Mouse (Mus musculus): ENCODE results near the gene Vmn2r117. TPM values are rescaled to one million over a fixed set of nuclear protein-coding genes. Genes with fewer than 3 reads are reported as not detected.
A peak's percentile ranks its signal among the peaks of the same experiment; 100 is the strongest.
"Not testable (repeated sequence)": the region's sequence is repeated elsewhere in the genome, so short reads cannot be mapped to it uniquely, and the experiment has no call there.

The Vmn2r117 gene
- polyA plus RNA-seq (2014; fragmentation: Nextera tagmentation; extraction: Ambion mirVana) = not detected in 2 replicates

GRCm38 (mm10) chr17:23479599-23479998, at the start of gene Vmn2r117:
Gene Vmn2r117 (minus strand): TSS chr17:23479699.
- H3K4me1 ChIP-seq (ENCODE audit: control insufficient read depth, insufficient read depth, low read length) = not testable (repeated sequence)

GRCm38 (mm10) chr17:23522941-23523732, 43.6 kb upstream of the Vmn2r117 start:
- WGBS = 62% methylated on average over 30 of the region's 30 CpGs
- H3K4me1 ChIP-seq (ENCODE audit: control insufficient read depth, insufficient read depth, low read length) = not testable (repeated sequence)

More at GRCm38 (mm10) chr17:23479599-23479998, at the start of gene Vmn2r117:
- H3K4me3 ChIP-seq (ENCODE audit: low read depth, low read length); H3K27ac ChIP-seq (ENCODE audit: low read length); H3K36me3 ChIP-seq (ENCODE audit: control insufficient read depth, insufficient read depth, low read length); H3K4me2 ChIP-seq (replicated peaks; ENCODE audit: low read depth, low read length); ATAC-seq (ENCODE audit: insufficient number of reproducible peaks, insufficient read depth, low FRiP score, low read depth); H3K27me3 ChIP-seq (ENCODE audit: control insufficient read depth, insufficient read depth, low read length); H3K9me3 ChIP-seq (ENCODE audit: control insufficient read depth, low read depth, low read length); H3K9ac ChIP-seq (replicated peaks; ENCODE audit: low read depth, low read length): not testable (repeated sequence)
- 42% methylated on average over 1 of the region's 1 CpGs for WGBS

GRCm38 (mm10) chr17:23518701-23519423, 39.4 kb upstream of the Vmn2r117 start:
- no peaks in the 10 kb centered on the region for H3K4me1 ChIP-seq (ENCODE audit: control insufficient read depth, insufficient read depth, low read length)
- no peak overlapping the region for H3K27ac ChIP-seq (ENCODE audit: low read length)
- H3K9ac ChIP-seq (replicated peaks; ENCODE audit: low read depth, low read length) = no peak overlapping the region
- ATAC-seq (ENCODE audit: insufficient number of reproducible peaks, insufficient read depth, low FRiP score, low read depth) = peak; percentile 63; the same call in 1 of the 2 replicates
- WGBS = 71% methylated on average over 2 of the region's 2 CpGs
- H3K27me3 ChIP-seq (ENCODE audit: control insufficient read depth, insufficient read depth, low read length) = no peaks in the 10 kb centered on the region
- H3K9me3 ChIP-seq (ENCODE audit: control insufficient read depth, low read depth, low read length) = no peaks in the 10 kb centered on the region
- H3K36me3 ChIP-seq (ENCODE audit: control insufficient read depth, insufficient read depth, low read length) = no peaks in the 10 kb centered on the region
- no peak overlapping the region for H3K4me2 ChIP-seq (replicated peaks; ENCODE audit: low read depth, low read length)
- no peak overlapping the region for H3K4me3 ChIP-seq (ENCODE audit: low read depth, low read length)

More at GRCm38 (mm10) chr17:23522941-23523732, 43.6 kb upstream of the Vmn2r117 start:
- not testable (repeated sequence) for H3K4me2 ChIP-seq (replicated peaks; ENCODE audit: low read depth, low read length); H3K27me3 ChIP-seq (ENCODE audit: control insufficient read depth, insufficient read depth, low read length); ATAC-seq (ENCODE audit: insufficient number of reproducible peaks, insufficient read depth, low FRiP score, low read depth); H3K36me3 ChIP-seq (ENCODE audit: control insufficient read depth, insufficient read depth, low read length); H3K9me3 ChIP-seq (ENCODE audit: control insufficient read depth, low read depth, low read length); H3K9ac ChIP-seq (replicated peaks; ENCODE audit: low read depth, low read length); H3K4me3 ChIP-seq (ENCODE audit: low read depth, low read length); H3K27ac ChIP-seq (ENCODE audit: low read length)

- Histone ChIP-seq H3K4me1 (ENCODE audit: control insufficient read depth, insufficient read depth, low read length) (no peaks in the 10 kb centered on the region), H3K27ac (ENCODE audit: low read length) (no peak overlapping the region), H3K4me3 (ENCODE audit: low read depth, low read length) (no peak overlapping the region), H3K9ac (replicated peaks; ENCODE audit: low read depth, low read length) (no peak overlapping the region), H3K27me3 (ENCODE audit: control insufficient read depth, insufficient read depth, low read length) (no peaks in the 10 kb centered on the region), H3K9me3 (ENCODE audit: control insufficient read depth, low read depth, low read length) (0 out of 2 replicates have a peak, but pooled peaks cover 3% of the 10 kb centered on the region), H3K36me3 (ENCODE audit: control insufficient read depth, insufficient read depth, low read length) (no peaks in the 10 kb centered on the region), H3K4me2 (replicated peaks; ENCODE audit: low read depth, low read length) (no peak overlapping the region)
- 80% methylated on average over 6 of the region's 6 CpGs for WGBS
- 0 out of 2 replicates have a peak, but pooled peaks have one; percentile 28 for ATAC-seq (ENCODE audit: insufficient number of reproducible peaks, insufficient read depth, low FRiP score, low read depth)
Measured at GRCm38 (mm10) chr17:23433150-23433679, 46.3 kb downstream of the Vmn2r117 start.

Other genes starting within 250 kb of the Vmn2r117 start
- not detected in 2 replicates for gene Vmn2r114, start 167.2 kb downstream of the Vmn2r117 start, polyA plus RNA-seq (2014; fragmentation: Nextera tagmentation; extraction: Ambion mirVana)
- not detected in 2 replicates for gene Vmn2r115, start 136.0 kb downstream of the Vmn2r117 start, polyA plus RNA-seq (2014; fragmentation: Nextera tagmentation; extraction: Ambion mirVana)
- not detected in 2 replicates for gene Vmn2r116, start 95.1 kb downstream of the Vmn2r117 start, polyA plus RNA-seq (2014; fragmentation: Nextera tagmentation; extraction: Ambion mirVana)
- 18.1 and 18.9 TPM in 2 replicates for gene Zfp213, start 84.5 kb upstream of the Vmn2r117 start, polyA plus RNA-seq (2014; fragmentation: Nextera tagmentation; extraction: Ambion mirVana)
- gene Zfp13, start 119.8 kb upstream of the Vmn2r117 start, polyA plus RNA-seq (2014; fragmentation: Nextera tagmentation; extraction: Ambion mirVana) = 13.6 and 15.7 TPM in 2 replicates
- gene Zscan10, start 121.2 kb upstream of the Vmn2r117 start, polyA plus RNA-seq (2014; fragmentation: Nextera tagmentation; extraction: Ambion mirVana) = 0.10 TPM in 1 of 2 replicates, not detected in the other
- 0.74 and 0.77 TPM in 2 replicates for gene Mmp25, start 165.6 kb upstream of the Vmn2r117 start, polyA plus RNA-seq (2014; fragmentation: Nextera tagmentation; extraction: Ambion mirVana)
- gene Bicdl2, start 180.8 kb upstream of the Vmn2r117 start, polyA plus RNA-seq (2014; fragmentation: Nextera tagmentation; extraction: Ambion mirVana) = 2.4 and 3.1 TPM in 2 replicates
- 110 TPM in 2 replicates for gene Hcfc1r1, start 193.9 kb upstream of the Vmn2r117 start, polyA plus RNA-seq (2014; fragmentation: Nextera tagmentation; extraction: Ambion mirVana)
- 36.5 and 40.0 TPM in 2 replicates for gene Thoc6, start 194.2 kb upstream of the Vmn2r117 start, polyA plus RNA-seq (2014; fragmentation: Nextera tagmentation; extraction: Ambion mirVana)
- gene Tnfrsf12a, start 197.8 kb upstream of the Vmn2r117 start, polyA plus RNA-seq (2014; fragmentation: Nextera tagmentation; extraction: Ambion mirVana) = 18.0 and 20.7 TPM in 2 replicates
- 149 and 158 TPM in 2 replicates for gene Cldn6, start 199.6 kb upstream of the Vmn2r117 start, polyA plus RNA-seq (2014; fragmentation: Nextera tagmentation; extraction: Ambion mirVana)
- gene Cldn9, start 204.3 kb upstream of the Vmn2r117 start, polyA plus RNA-seq (2014; fragmentation: Nextera tagmentation; extraction: Ambion mirVana) = 2.9 and 3.0 TPM in 2 replicates
- 0.20 TPM in 1 of 2 replicates, not detected in the other for gene 1520401A03Rik, start 243.1 kb upstream of the Vmn2r117 start, polyA plus RNA-seq (2014; fragmentation: Nextera tagmentation; extraction: Ambion mirVana)
- 54.8 and 55.9 TPM in 2 replicates for gene Pkmyt1, start 246.6 kb upstream of the Vmn2r117 start, polyA plus RNA-seq (2014; fragmentation: Nextera tagmentation; extraction: Ambion mirVana)

Measured in stomach, embryonic 14.5 days (tissue).